Mouse (Mus musculus) spleen, adult 2 months (tissue): ENCODE results near the gene Hist1h2ap. TPM values are rescaled to one million over a fixed set of nuclear protein-coding genes. Genes with fewer than 3 reads are reported as not detected.

Source experiments
- DNase-seq, 2 experiments: peaks; one replicate each; pipeline versions ENCODE4 v3.0.0 to v3.0.0-alpha.2; 2012 to 2021; ENCODE audit warnings: low spot score in 2 of 2, low read depth in 1 of 2
- H3K27ac ChIP-seq: fragments of 200-500 bp; 2 replicates; pipeline ENCODE4 v1.5.1; 2012; ENCODE audit warnings: low read length, inconsistent platforms; ENCODE audit not compliant: insufficient read depth
- H3K27me3 ChIP-seq: fragments of 200-500 bp; 2 replicates; pipeline ENCODE4 v1.6.1; 2012; ENCODE audit warnings: mild to moderate bottlenecking, moderate library complexity, low read length, inconsistent platforms; ENCODE audit not compliant: control insufficient read depth, insufficient read depth
- H3K36me3 ChIP-seq: fragments of 200-500 bp; 2 replicates; pipeline ENCODE4 v1.6.1; 2012; ENCODE audit warnings: mild to moderate bottlenecking, low read length, inconsistent platforms; ENCODE audit not compliant: control insufficient read depth, insufficient read depth
- H3K4me1 ChIP-seq: fragments of 200-500 bp; 2 replicates; pipeline ENCODE4 v1.6.1; 2011; ENCODE audit warnings: inconsistent platforms; ENCODE audit not compliant: control insufficient read depth, insufficient read depth, insufficient read length
- H3K4me3 ChIP-seq: fragments of 200-500 bp; 2 replicates; pipeline ENCODE4 v1.5.1; 2011; ENCODE audit warnings: mild to moderate bottlenecking, inconsistent platforms; ENCODE audit not compliant: insufficient read depth, insufficient read length; ENCODE audit errors: extremely low read depth
- CTCF ChIP-seq: fragments of 200-500 bp; IDR thresholded peaks from 2 replicates; pipeline ENCODE4 v1.5.1; 2011; ENCODE audit warnings: mild to moderate bottlenecking, inconsistent platforms; ENCODE audit not compliant: insufficient read depth, insufficient read length, insufficient replicate concordance; ENCODE audit errors: extremely low read depth
- POLR2A ChIP-seq: fragments of 200-500 bp; IDR thresholded peaks from 2 replicates; pipeline ENCODE4 v1.6.1; 2011; ENCODE audit warnings: low read depth, low read length, inconsistent platforms
- WGBS: fragments of 180-500 bp; shearing (Covaris S2); methylation state at CpG from one replicate; pipeline ENCODE4 v1.1.7; 2018; 5-methylcytosine and 5-hydroxymethylcytosine counted together
- polyA plus RNA-seq: library from polyadenylated mRNA; depleted of rRNA; stranded (reverse); fragments of >200 nt; gene quantifications from 2 replicates; pipeline ENCODE4 v1.2.3, GENCODE M21; 2012; rRNA removed

Gene Hist1h2ap
- polyA plus RNA-seq, 1 experiment, result 366 TPM

GRCm38 (mm10) chr13:21783734-21784161 is 49.6 kb downstream of the Hist1h2ap start:
- H3K36me3 ChIP-seq, result no peaks in the 10 kb centered on the region
- peak in 1 of 2 experiments; percentile 10 for DNase-seq
- no peaks in the 10 kb centered on the region for H3K27me3 ChIP-seq
- TF ChIP-seq CTCF (no peak), POLR2A (no peak)
- peak overlapping the region; percentile 29; the same call in 1 of the 2 replicates for H3K4me3 ChIP-seq
- H3K27ac ChIP-seq, result no peak overlapping the region; the same call in 1 of the 2 replicates
- WGBS, result 11% methylated on average over 9 of the region's 9 CpGs
- no peaks in the 10 kb centered on the region; the same call in 1 of the 2 replicates for H3K4me1 ChIP-seq

- Histone ChIP-seq H3K27ac (peak within 1 kb of the TSS; percentile 88), H3K4me3 (peak within 1 kb of the TSS; percentile 51), H3K27me3 (no peaks in the 10 kb centered on the region), H3K4me1 (no peaks in the 10 kb centered on the region; the same call in 1 of the 2 replicates), H3K36me3 (no peaks in the 10 kb centered on the region)
- DNase-seq, result peak; percentile 21 to 83
- TF ChIP-seq CTCF (no peak), POLR2A (peak; percentile 38)
- under 1% methylated on average over 16 of the region's 20 CpGs for WGBS
Observed at GRCm38 (mm10) chr13:21783255-21783617, 50.1 kb downstream of the Hist1h2ap start, which contains the start of gene Hist1h3i. TSS of gene Hist1h3i (minus strand) at chr13:21783370.

Other genes starting within 250 kb of the Hist1h2ap start
- gene Olfr1362, start 219.5 kb downstream of the Hist1h2ap start, polyA plus RNA-seq, result not detected in 2 replicates
- gene Olfr11, start 191.0 kb downstream of the Hist1h2ap start, polyA plus RNA-seq, result not detected in 2 replicates
- gene Olfr1361, start 170.1 kb downstream of the Hist1h2ap start, polyA plus RNA-seq, result not detected in 2 replicates
- not detected in 2 replicates for gene Olfr1360, start 156.1 kb downstream of the Hist1h2ap start, polyA plus RNA-seq
- gene Olfr1359, start 135.4 kb downstream of the Hist1h2ap start, polyA plus RNA-seq, result not detected in 2 replicates
- gene Hist1h2bl, start 117.4 kb downstream of the Hist1h2ap start, polyA plus RNA-seq, result 18.0 and 18.4 TPM in 2 replicates
- 40.4 and 81.0 TPM in 2 replicates for gene Hist1h2ai, start 117.1 kb downstream of the Hist1h2ap start, polyA plus RNA-seq
- gene Hist1h3h, start 115.8 kb downstream of the Hist1h2ap start, polyA plus RNA-seq, result 81.3 and 147 TPM in 2 replicates
- 6.5 and 12.9 TPM in 2 replicates for gene Hist1h2bm, start 111.5 kb downstream of the Hist1h2ap start, polyA plus RNA-seq
- gene Hist1h4j, start 98.4 kb downstream of the Hist1h2ap start, polyA plus RNA-seq, result 9.1 and 9.5 TPM in 2 replicates
- gene Hist1h4k, start 83.0 kb downstream of the Hist1h2ap start, polyA plus RNA-seq, result 82.1 and 92.4 TPM in 2 replicates
- 51.8 and 65.5 TPM in 2 replicates for gene Hist1h2ak, start 79.7 kb downstream of the Hist1h2ap start, polyA plus RNA-seq
- 8.0 and 29.0 TPM in 2 replicates for gene Hist1h2bn, start 79.4 kb downstream of the Hist1h2ap start, polyA plus RNA-seq
- 2.3 and 3.2 TPM in 2 replicates for gene Hist1h1b, start 52.9 kb downstream of the Hist1h2ap start, polyA plus RNA-seq
- gene Hist1h3i, start 50.1 kb downstream of the Hist1h2ap start, polyA plus RNA-seq, result 77.1 and 125 TPM in 2 replicates
- 15.5 and 52.1 TPM in 2 replicates for gene Hist1h2an, start 46.3 kb downstream of the Hist1h2ap start, polyA plus RNA-seq
- 1.7 and 13.4 TPM in 2 replicates for gene Hist1h2bp, start 46.0 kb downstream of the Hist1h2ap start, polyA plus RNA-seq
- 32.5 and 59.8 TPM in 2 replicates for gene Hist1h2bq, start 23.3 kb downstream of the Hist1h2ap start, polyA plus RNA-seq
- not detected in 2 replicates for gene Hist1h2ao, start 23.0 kb downstream of the Hist1h2ap start, polyA plus RNA-seq
- gene Hist1h4m, start 21.8 kb downstream of the Hist1h2ap start, polyA plus RNA-seq, result not detected in 2 replicates
- gene Hist1h4n, start 1.3 kb downstream of the Hist1h2ap start, polyA plus RNA-seq, result 61.9 and 76.0 TPM in 2 replicates
- 28.5 and 55.0 TPM in 2 replicates for gene Hist1h2br, start 236 bp upstream of the Hist1h2ap start, polyA plus RNA-seq
- 0.05 and 0.11 TPM in 2 replicates for gene Zfp184, start 111.6 kb upstream of the Hist1h2ap start, polyA plus RNA-seq
- not detected in 2 replicates for gene Pom121l2, start 147.7 kb upstream of the Hist1h2ap start, polyA plus RNA-seq
- 0.99 and 1.1 TPM in 2 replicates for gene Prss16, start 176.2 kb upstream of the Hist1h2ap start, polyA plus RNA-seq
- 51.3 and 149 TPM in 2 replicates for gene Hist1h2ah, start 202.1 kb upstream of the Hist1h2ap start, polyA plus RNA-seq
- gene Hist1h2bk, start 202.4 kb upstream of the Hist1h2ap start, polyA plus RNA-seq, result 30.0 and 45.9 TPM in 2 replicates
- 14.7 and 15.7 TPM in 2 replicates for gene Hist1h4i, start 207.9 kb upstream of the Hist1h2ap start, polyA plus RNA-seq
- gene Hist1h2ag, start 209.4 kb upstream of the Hist1h2ap start, polyA plus RNA-seq, result 10.2 and 14.1 TPM in 2 replicates
- 15.8 and 21.8 TPM in 2 replicates for gene Hist1h2bj, start 209.7 kb upstream of the Hist1h2ap start, polyA plus RNA-seq